Mouse (Mus musculus) neutrophil, adult 59 days (primary cell): ENCODE results near the gene Olfr632. TPM values are rescaled to one million over a fixed set of nuclear protein-coding genes. Genes with fewer than 3 reads are reported as not detected.

Source experiments
- total RNA-seq, 2 experiments: library from RNA; stranded (reverse); gene quantifications; 1 replicate in 1 of 2; 2 replicates in 1 of 2; pipeline ENCODE4 v1.2.4; 2023

Gene Olfr632
- total RNA-seq: not detected

GRCm38 (mm10) chr7:103934264-103934663 is at the start of gene Olfr632:
Gene Olfr632, plus strand, starts transcription at chr7:103934347.

GRCm38 (mm10) chr7:103886152-103886551 is 48.0 kb upstream of the Olfr632 start, which contains the start of gene Olfr66:
Gene Olfr66, minus strand, starts transcription at chr7:103886252.

GRCm38 (mm10) chr7:103894385-103894784 is 39.8 kb upstream of the Olfr632 start, which contains the start of gene Olfr64:
Gene Olfr64, minus strand, starts transcription at chr7:103894485.

GRCm38 (mm10) chr7:103903187-103903586 is 31.0 kb upstream of the Olfr632 start, which contains the start of gene Olfr65:
Gene Olfr65, plus strand, starts transcription at chr7:103903487.

GRCm38 (mm10) chr7:103928525-103928924 is 5.6 kb upstream of the Olfr632 start, which contains the start of gene Olfr631:
Gene Olfr631, plus strand, starts transcription at chr7:103928825.

GRCm38 (mm10) chr7:103944137-103944536 is 10.0 kb downstream of the Olfr632 start, which contains the start of gene Olfr633:
Gene Olfr633, plus strand, starts transcription at chr7:103944437.

GRCm38 (mm10) chr7:103970852-103971251 is 36.7 kb downstream of the Olfr632 start, which contains the start of gene Olfr635:
Gene Olfr635, plus strand, starts transcription at chr7:103971152.

Other genes starting within 250 kb of the Olfr632 start
- gene Olfr243, start 219.7 kb upstream of the Olfr632 start, total RNA-seq: not detected
- gene Olfr628, start 204.0 kb upstream of the Olfr632 start, total RNA-seq: not detected
- not detected for gene Olfr629, start 189.4 kb upstream of the Olfr632 start, total RNA-seq
- not detected for gene Olfr630, start 177.0 kb upstream of the Olfr632 start, total RNA-seq
- gene Olfr69, start 162.8 kb upstream of the Olfr632 start, total RNA-seq: not detected
- gene Olfr68, start 154.6 kb upstream of the Olfr632 start, total RNA-seq: not detected
- not detected for gene Olfr67, start 142.5 kb upstream of the Olfr632 start, total RNA-seq
- 100 to 1,000 TPM; 136 to 209 TPM for gene Hbb-bt, start 120.4 kb upstream of the Olfr632 start, total RNA-seq
- gene Hbb-bs, start 106.3 kb upstream of the Olfr632 start, total RNA-seq: 1,000 to 10,000 TPM in 1 of 2 experiments, 100 to 1,000 TPM in 1; 881 to 1,070 TPM
- not detected for gene Hbb-bh2, start 93.8 kb upstream of the Olfr632 start, total RNA-seq
- gene Hbb-bh1, start 91.2 kb upstream of the Olfr632 start, total RNA-seq: not detected
- not detected for gene Hbb-y, start 81.1 kb upstream of the Olfr632 start, total RNA-seq
- not detected for gene Olfr66, start 48.1 kb upstream of the Olfr632 start, total RNA-seq
- not detected for gene Olfr64, start 39.9 kb upstream of the Olfr632 start, total RNA-seq
- gene Olfr65, start 30.9 kb upstream of the Olfr632 start, total RNA-seq: not detected
- gene Olfr631, start 5.5 kb upstream of the Olfr632 start, total RNA-seq: not detected
- not detected for gene Olfr633, start 10.1 kb downstream of the Olfr632 start, total RNA-seq
- gene Olfr635, start 36.8 kb downstream of the Olfr632 start, total RNA-seq: not detected
- not detected for gene Olfr638, start 64.4 kb downstream of the Olfr632 start, total RNA-seq
- gene Olfr639, start 83.0 kb downstream of the Olfr632 start, total RNA-seq: under 1 TPM in 1 of 2 experiments, not detected in 1; 0.13 TPM
- not detected for gene Olfr640, start 91.2 kb downstream of the Olfr632 start, total RNA-seq
- not detected for gene Olfr641, start 101.1 kb downstream of the Olfr632 start, total RNA-seq
- not detected for gene Olfr642, start 118.3 kb downstream of the Olfr632 start, total RNA-seq
- gene 4930516K23Rik, start 127.1 kb downstream of the Olfr632 start, total RNA-seq: not detected
- not detected for gene Olfr644, start 137.5 kb downstream of the Olfr632 start, total RNA-seq
- gene Olfr645, start 151.1 kb downstream of the Olfr632 start, total RNA-seq: not detected
- gene Olfr646, start 170.5 kb downstream of the Olfr632 start, total RNA-seq: not detected
- not detected for gene Ubqln5, start 195.5 kb downstream of the Olfr632 start, total RNA-seq
- gene Olfr643, start 203.1 kb downstream of the Olfr632 start, total RNA-seq: not detected
- gene Ubqln3, start 208.9 kb downstream of the Olfr632 start, total RNA-seq: not detected
- not detected for gene Ubqlnl, start 216.2 kb downstream of the Olfr632 start, total RNA-seq
- not detected for gene Olfm5, start 230.5 kb downstream of the Olfr632 start, total RNA-seq
- gene Olfr648, start 249.0 kb downstream of the Olfr632 start, total RNA-seq: not detected